Mouse (Mus musculus) bone marrow, adult 2 months (tissue): ENCODE measurements around the gene Aamp.

Source experiments
- CTCF ChIP-seq: fragments of 200-500 bp; IDR thresholded peaks from 2 replicates; pipeline ENCODE4 v1.5.1; 2011; ENCODE audit warnings: low read length, control low read depth; ENCODE audit not compliant: control insufficient read depth, insufficient read depth
- POLR2A ChIP-seq: fragments of 200-500 bp; IDR thresholded peaks from 2 replicates; pipeline ENCODE4 v1.6.1; 2011; ENCODE audit warnings: low read depth, mild to moderate bottlenecking, control low read depth, low read length, borderline replicate concordance; ENCODE audit not compliant: control insufficient read depth

- TF ChIP-seq CTCF (no peak), POLR2A (no peak)
Measured at GRCm38 (mm10) chr1:74250096-74250495, 34.4 kb downstream of the Aamp start.
